Mouse (Mus musculus) limb, embryonic 15.5 days (tissue): ENCODE data around the gene Bcl10. TPM values are rescaled to one million over a fixed set of nuclear protein-coding genes. Genes with fewer than 3 reads are reported as not detected.
A peak's percentile ranks its signal among the peaks of the same experiment; 100 is the strongest.
"Not testable (repeated sequence)": the region's sequence is repeated elsewhere in the genome, so short reads cannot be mapped to it uniquely, and the experiment has no call there.

ENCODE experiments used
- ATAC-seq: fragments of 200-750 bp; cut with Nextera tagmentation; 2 replicates; pipeline ENCODE4 v1.8.0; 2017; ENCODE audit warnings: low read depth, moderate TSS enrichment; ENCODE audit not compliant: insufficient number of reproducible peaks, low FRiP score, low TSS enrichment
- H3K27ac ChIP-seq: fragments of 300-500 bp; sonication (generic); 2 replicates; pipeline ENCODE4 v1.5.1; 2015; ENCODE audit warnings: moderate library complexity, mild to moderate bottlenecking, inconsistent platforms
- H3K27me3 ChIP-seq: fragments of 300-500 bp; sonication (generic); 2 replicates; pipeline ENCODE4 v1.6.1; 2015; ENCODE audit warnings: inconsistent platforms
- H3K36me3 ChIP-seq: fragments of 300-500 bp; sonication (generic); 2 replicates; pipeline ENCODE4 v1.6.1; 2015; ENCODE audit warnings: inconsistent platforms
- H3K4me1 ChIP-seq: fragments of 300-500 bp; sonication (generic); 2 replicates; pipeline ENCODE4 v1.6.1; 2015; ENCODE audit warnings: inconsistent platforms
- H3K4me2 ChIP-seq: fragments of 300-500 bp; sonication (generic); 2 replicates; pipeline ENCODE4 v1.6.1; 2015; ENCODE audit warnings: mild to moderate bottlenecking, inconsistent platforms
- H3K4me3 ChIP-seq: fragments of 300-500 bp; sonication (generic); 2 replicates; pipeline ENCODE4 v1.5.1; 2015; ENCODE audit warnings: mild to moderate bottlenecking, inconsistent platforms
- H3K9ac ChIP-seq: fragments of 300-500 bp; sonication (generic); 2 replicates; pipeline ENCODE4 v1.6.1; 2015; ENCODE audit warnings: inconsistent platforms
- H3K9me3 ChIP-seq: fragments of 300-500 bp; sonication (generic); 2 replicates; pipeline ENCODE4 v1.6.1; 2016; ENCODE audit warnings: inconsistent platforms
- WGBS: fragments of 180-500 bp; shearing (Covaris S2); methylation state at CpG from one replicate; pipeline ENCODE4 v1.1.7; 2015; 5-methylcytosine and 5-hydroxymethylcytosine counted together
- polyA plus RNA-seq: library from polyadenylated mRNA; unstranded; fragments of >200 nt; fragmentation: Nextera tagmentation; extraction: Ambion mirVana; gene quantifications from 2 replicates; pipeline ENCODE4 v1.2.1, GENCODE M21; 2015

Gene Bcl10
- polyA plus RNA-seq, 1 experiment from 2014 or later, result 50.2 TPM

- Histone ChIP-seq H3K27me3 (no peaks in the 10 kb centered on the region), H3K4me3 (no peak overlapping the region), H3K9me3 (no peaks in the 10 kb centered on the region), H3K9ac (no peak overlapping the region), H3K27ac (no peak overlapping the region), H3K4me1 (peaks cover 29% of the 10 kb centered on the region), H3K4me2 (no peak overlapping the region), H3K36me3 (no peaks in the 10 kb centered on the region)
- WGBS, result 21% methylated on average over 9 of the region's 9 CpGs
- no peak for ATAC-seq
These were observed 39.8 kb downstream of the Bcl10 start for GRCm38 (mm10) chr3:145962411-145962810.

- H3K4me3 ChIP-seq, result peak overlapping the region; percentile 9; the same call in 1 of the 2 replicates
- 19% methylated on average over 31 of the region's 31 CpGs for WGBS
These were observed 40.8 kb downstream of the Bcl10 start for GRCm38 (mm10) chr3:145963101-145964017.

GRCm38 (mm10) chr3:145964018-145964387, 41.4 kb downstream of the Bcl10 start:
- Histone ChIP-seq H3K27ac (peak overlapping the region; percentile 69), H3K27me3 (no peaks in the 10 kb centered on the region), H3K4me1 (peaks cover 29% of the 10 kb centered on the region), H3K4me2 (peak overlapping the region; percentile 36), H3K36me3 (no peaks in the 10 kb centered on the region), H3K9me3 (no peaks in the 10 kb centered on the region), H3K9ac (no peak overlapping the region), H3K4me3 (no peak overlapping the region)
- ATAC-seq, result no peak
- WGBS, result 23% methylated on average over 10 of the region's 10 CpGs

More at GRCm38 (mm10) chr3:145963101-145964017, 40.8 kb downstream of the Bcl10 start:
- Histone ChIP-seq H3K4me1 (peaks cover 29% of the 10 kb centered on the region), H3K9ac (no peak overlapping the region), H3K9me3 (no peaks in the 10 kb centered on the region), H3K36me3 (no peaks in the 10 kb centered on the region), H3K27me3 (no peaks in the 10 kb centered on the region), H3K27ac (peak overlapping the region; percentile 69; the same call in 1 of the 2 replicates), H3K4me2 (peak overlapping the region; percentile 26)
- no peak for ATAC-seq

- Histone ChIP-seq H3K27ac (peak overlapping the region; percentile 69), H3K9ac (no peak overlapping the region), H3K4me1 (peaks cover 29% of the 10 kb centered on the region), H3K4me3 (peak overlapping the region; percentile 11; the same call in 1 of the 2 replicates), H3K4me2 (peak overlapping the region; percentile 36), H3K36me3 (no peaks in the 10 kb centered on the region), H3K9me3 (no peaks in the 10 kb centered on the region), H3K27me3 (no peaks in the 10 kb centered on the region)
- ATAC-seq, result peak; percentile 81
- WGBS, result 6% methylated on average over 10 of the region's 10 CpGs
These were observed 41.9 kb downstream of the Bcl10 start for GRCm38 (mm10) chr3:145964473-145964872.

GRCm38 (mm10) chr3:145965583-145965982, 43.0 kb downstream of the Bcl10 start:
- WGBS, result 81% methylated on average over 3 of the region's 3 CpGs
- H3K27me3 ChIP-seq, H3K9ac ChIP-seq, H3K4me2 ChIP-seq, H3K4me3 ChIP-seq, H3K9me3 ChIP-seq, H3K27ac ChIP-seq, ATAC-seq, H3K36me3 ChIP-seq: not testable (repeated sequence)
- peaks cover 29% of the 10 kb centered on the region for H3K4me1 ChIP-seq

- no peaks in the 10 kb centered on the region for H3K36me3 ChIP-seq
- peaks cover 33% of the 10 kb centered on the region for H3K4me1 ChIP-seq
- no peak overlapping the region for H3K4me3 ChIP-seq
- no peaks in the 10 kb centered on the region for H3K27me3 ChIP-seq
- no peak overlapping the region for H3K9ac ChIP-seq
- H3K9me3 ChIP-seq, result no peaks in the 10 kb centered on the region
- no peak for ATAC-seq
- 91% methylated on average over 5 of the region's 5 CpGs for WGBS
- no peak overlapping the region for H3K27ac ChIP-seq
- H3K4me2 ChIP-seq, result no peak overlapping the region
These were observed 44.2 kb downstream of the Bcl10 start for GRCm38 (mm10) chr3:145966806-145967205.

- Histone ChIP-seq H3K4me2 (no peak overlapping the region), H3K27me3 (no peaks in the 10 kb centered on the region), H3K9me3 (no peaks in the 10 kb centered on the region), H3K4me3 (no peak overlapping the region), H3K4me1 (peaks cover 15% of the 10 kb centered on the region), H3K9ac (no peak overlapping the region), H3K27ac (no peak overlapping the region), H3K36me3 (no peaks in the 10 kb centered on the region)
- ATAC-seq, result no peak
- 45% methylated on average over 14 of the region's 14 CpGs for WGBS
These were observed 46.5 kb downstream of the Bcl10 start for GRCm38 (mm10) chr3:145969031-145969501.

GRCm38 (mm10) chr3:145971501-145971900, 48.9 kb downstream of the Bcl10 start:
- 56% methylated on average over 10 of the region's 10 CpGs for WGBS
- Histone ChIP-seq H3K36me3 (no peaks in the 10 kb centered on the region), H3K27ac (no peak overlapping the region), H3K4me3 (no peak overlapping the region), H3K9ac (no peak overlapping the region), H3K27me3 (no peaks in the 10 kb centered on the region), H3K4me1 (peaks cover 4% of the 10 kb centered on the region), H3K4me2 (no peak overlapping the region), H3K9me3 (no peaks in the 10 kb centered on the region)
- no peak for ATAC-seq

- WGBS, result 52% methylated on average over 7 of the region's 7 CpGs
- no peaks in the 10 kb centered on the region for H3K27me3 ChIP-seq
These were observed 52.4 kb downstream of the Bcl10 start for GRCm38 (mm10) chr3:145974986-145975385.

More at GRCm38 (mm10) chr3:145974986-145975385, 52.4 kb downstream of the Bcl10 start:
- H3K9ac ChIP-seq, result no peak overlapping the region
- no peaks in the 10 kb centered on the region for H3K36me3 ChIP-seq
- peaks cover 4% of the 10 kb centered on the region for H3K4me1 ChIP-seq
- no peak overlapping the region for H3K27ac ChIP-seq
- no peak overlapping the region for H3K4me3 ChIP-seq
- no peak for ATAC-seq
- no peak overlapping the region for H3K4me2 ChIP-seq
- no peaks in the 10 kb centered on the region for H3K9me3 ChIP-seq

Other genes starting within 250 kb of the Bcl10 start
- 48.5 and 50.3 TPM in 2 replicates for gene Ddah1, start 164.1 kb upstream of the Bcl10 start, polyA plus RNA-seq
- gene 2410004B18Rik, start 15.2 kb downstream of the Bcl10 start, polyA plus RNA-seq, result 43.2 and 45.7 TPM in 2 replicates
- 1.7 and 1.8 TPM in 2 replicates for gene Syde2, start 65.1 kb downstream of the Bcl10 start, polyA plus RNA-seq
- 0.25 TPM in 1 of 2 replicates, not detected in the other for gene Wdr63, start 185.3 kb downstream of the Bcl10 start, polyA plus RNA-seq
- gene Mcoln3, start 194.6 kb downstream of the Bcl10 start, polyA plus RNA-seq, result 1.8 and 2.1 TPM in 2 replicates
- 2.0 and 2.3 TPM in 2 replicates for gene Mcoln2, start 227.0 kb downstream of the Bcl10 start, polyA plus RNA-seq